Mouse (Mus musculus): ENCODE results near the gene Lax1. TPM values are rescaled to one million over a fixed set of nuclear protein-coding genes. Genes with fewer than 3 reads are reported as not detected.
"Not testable (repeated sequence)": the region's sequence is repeated elsewhere in the genome, so short reads cannot be mapped to it uniquely, and the experiment has no call there.

Lax1 gene
- total RNA-seq, 1 experiment = 1.4 TPM

- H3K9ac ChIP-seq (ENCODE audit: insufficient read depth, low read depth, low read length, poor library complexity, severe bottlenecking) = no peak overlapping the region
- TF ChIP-seq MAFK (IDR thresholded peaks at IDR 0.05; ENCODE audit: insufficient read depth, low read depth, low read length) (no peak), HCFC1 (IDR thresholded peaks at IDR 0.05; ENCODE audit: borderline replicate concordance, insufficient read depth, low read length) (no peak), ZC3H11A (IDR thresholded peaks at IDR 0.05; ENCODE audit: borderline replicate concordance, low read depth, low read length) (no peak), ZNF384 (IDR thresholded peaks at IDR 0.05; ENCODE audit: low read depth, low read length) (no peak), CHD2 (IDR thresholded peaks at IDR 0.05; ENCODE audit: low read depth, low read length) (no peak)
- no peaks in the 10 kb centered on the region; the same call in 1 of the 2 replicates for H3K36me3 ChIP-seq (ENCODE audit: control insufficient read depth, insufficient read depth, low read length, poor library complexity, severe bottlenecking)
- H3K9me3 ChIP-seq (ENCODE audit: control insufficient read depth, insufficient read depth, low read depth, low read length) = no peaks in the 10 kb centered on the region
- no peak overlapping the region for H3K4me3 ChIP-seq (ENCODE audit: insufficient read depth in 1 of 2, low read depth in 1 of 2, low read length in 2 of 2, poor library complexity in 1 of 2, severe bottlenecking in 1 of 2)
- no peak overlapping the region for H3K27ac ChIP-seq (ENCODE audit: insufficient read depth, low read depth, low read length, poor library complexity, severe bottlenecking)
- H3K4me1 ChIP-seq (ENCODE audit: control insufficient read depth in 2 of 2, insufficient read depth in 2 of 2, low read length in 2 of 2, poor library complexity in 1 of 2) = peaks cover 10 to 27% of the 10 kb centered on the region in 2 experiments
- in situ Hi-C loops (cut with MboI; ENCODE audit: low sequenced_read_pairs in 2 of 2, unreplicated experiment in 2 of 2) = no loop called here
- DNase-seq (ENCODE audit: low read depth, low spot score) = no peak
Observed at GRCm38 (mm10) chr1:133710895-133711294, 21.0 kb upstream of the Lax1 start.

GRCm38 (mm10) chr1:133709292-133709691 is 19.4 kb upstream of the Lax1 start:
- Histone ChIP-seq H3K36me3 (ENCODE audit: control insufficient read depth, insufficient read depth, low read length, poor library complexity, severe bottlenecking) (no peaks in the 10 kb centered on the region; the same call in 1 of the 2 replicates), H3K9me3 (ENCODE audit: control insufficient read depth, insufficient read depth, low read depth, low read length) (no peaks in the 10 kb centered on the region), H3K9ac (ENCODE audit: insufficient read depth, low read depth, low read length, poor library complexity, severe bottlenecking) (no peak overlapping the region), H3K27ac (ENCODE audit: insufficient read depth, low read depth, low read length, poor library complexity, severe bottlenecking) (no peak overlapping the region), H3K4me3 (ENCODE audit: insufficient read depth in 1 of 2, low read depth in 1 of 2, low read length in 2 of 2, poor library complexity in 1 of 2, severe bottlenecking in 1 of 2) (no peak overlapping the region; a peak in 1 of 4 replicates), H3K4me1 (ENCODE audit: control insufficient read depth in 2 of 2, insufficient read depth in 2 of 2, low read length in 2 of 2, poor library complexity in 1 of 2) (peaks cover 10 to 27% of the 10 kb centered on the region in 2 experiments)
- in situ Hi-C loops (cut with MboI; ENCODE audit: low sequenced_read_pairs in 2 of 2, unreplicated experiment in 2 of 2) = no loop called here
- DNase-seq (ENCODE audit: low read depth, low spot score) = no peak
- TF ChIP-seq ZNF384 (IDR thresholded peaks at IDR 0.05; ENCODE audit: low read depth, low read length) = no peak
- no peak for TF ChIP-seq MAFK (IDR thresholded peaks at IDR 0.05; ENCODE audit: insufficient read depth, low read depth, low read length)
- no peak for TF ChIP-seq CHD2 (IDR thresholded peaks at IDR 0.05; ENCODE audit: low read depth, low read length)
- no peak for TF ChIP-seq HCFC1 (IDR thresholded peaks at IDR 0.05; ENCODE audit: borderline replicate concordance, insufficient read depth, low read length)
- no peak for TF ChIP-seq ZC3H11A (IDR thresholded peaks at IDR 0.05; ENCODE audit: borderline replicate concordance, low read depth, low read length)

- H3K4me3 ChIP-seq (ENCODE audit: insufficient read depth in 1 of 2, low read depth in 1 of 2, low read length in 2 of 2, poor library complexity in 1 of 2, severe bottlenecking in 1 of 2); H3K9ac ChIP-seq (ENCODE audit: insufficient read depth, low read depth, low read length, poor library complexity, severe bottlenecking); H3K27ac ChIP-seq (ENCODE audit: insufficient read depth, low read depth, low read length, poor library complexity, severe bottlenecking); H3K9me3 ChIP-seq (ENCODE audit: control insufficient read depth, insufficient read depth, low read depth, low read length); DNase-seq (ENCODE audit: low read depth, low spot score); H3K36me3 ChIP-seq (ENCODE audit: control insufficient read depth, insufficient read depth, low read length, poor library complexity, severe bottlenecking); in situ Hi-C loops (cut with MboI; ENCODE audit: low sequenced_read_pairs in 2 of 2, unreplicated experiment in 2 of 2); H3K4me1 ChIP-seq (ENCODE audit: control insufficient read depth in 2 of 2, insufficient read depth in 2 of 2, low read length in 2 of 2, poor library complexity in 1 of 2): not testable (repeated sequence)
Observed at GRCm38 (mm10) chr1:133701824-133702223, 11.9 kb upstream of the Lax1 start.

- no peak for DNase-seq (ENCODE audit: low read depth, low spot score)
Observed at GRCm38 (mm10) chr1:133697935-133698620, 8.2 kb upstream of the Lax1 start.

GRCm38 (mm10) chr1:133695901-133696300 is 6.0 kb upstream of the Lax1 start:
- Histone ChIP-seq H3K9ac (ENCODE audit: insufficient read depth, low read depth, low read length, poor library complexity, severe bottlenecking) (no peak overlapping the region), H3K27ac (ENCODE audit: insufficient read depth, low read depth, low read length, poor library complexity, severe bottlenecking) (peak overlapping the region; percentile 95; the same call in 1 of the 2 replicates), H3K36me3 (ENCODE audit: control insufficient read depth, insufficient read depth, low read length, poor library complexity, severe bottlenecking) (no peaks in the 10 kb centered on the region), H3K4me1 (ENCODE audit: control insufficient read depth in 2 of 2, insufficient read depth in 2 of 2, low read length in 2 of 2, poor library complexity in 1 of 2) (peaks cover 16 to 21% of the 10 kb centered on the region in 2 experiments), H3K4me3 (ENCODE audit: insufficient read depth in 1 of 2, low read depth in 1 of 2, low read length in 2 of 2, poor library complexity in 1 of 2, severe bottlenecking in 1 of 2) (no peak overlapping the region), H3K9me3 (ENCODE audit: control insufficient read depth, insufficient read depth, low read depth, low read length) (no peaks in the 10 kb centered on the region)
- no peak for DNase-seq (ENCODE audit: low read depth, low spot score)
- in situ Hi-C loops (cut with MboI; ENCODE audit: low sequenced_read_pairs in 2 of 2, unreplicated experiment in 2 of 2) = no loop called here
- TF ChIP-seq CHD2 (IDR thresholded peaks at IDR 0.05; ENCODE audit: low read depth, low read length) (no peak), ZC3H11A (IDR thresholded peaks at IDR 0.05; ENCODE audit: borderline replicate concordance, low read depth, low read length) (no peak), HCFC1 (IDR thresholded peaks at IDR 0.05; ENCODE audit: borderline replicate concordance, insufficient read depth, low read length) (no peak), MAFK (IDR thresholded peaks at IDR 0.05; ENCODE audit: insufficient read depth, low read depth, low read length) (no peak)

More at GRCm38 (mm10) chr1:133697935-133698620, 8.2 kb upstream of the Lax1 start:
- in situ Hi-C loops (cut with MboI; ENCODE audit: low sequenced_read_pairs in 2 of 2, unreplicated experiment in 2 of 2) = no loop called here
- no peak overlapping the region for H3K4me3 ChIP-seq (ENCODE audit: insufficient read depth in 1 of 2, low read depth in 1 of 2, low read length in 2 of 2, poor library complexity in 1 of 2, severe bottlenecking in 1 of 2)
- no peaks in the 10 kb centered on the region for H3K9me3 ChIP-seq (ENCODE audit: control insufficient read depth, insufficient read depth, low read depth, low read length)
- H3K9ac ChIP-seq (ENCODE audit: insufficient read depth, low read depth, low read length, poor library complexity, severe bottlenecking) = no peak overlapping the region
- TF ChIP-seq HCFC1 (IDR thresholded peaks at IDR 0.05; ENCODE audit: borderline replicate concordance, insufficient read depth, low read length) = no peak
- TF ChIP-seq ZC3H11A (IDR thresholded peaks at IDR 0.05; ENCODE audit: borderline replicate concordance, low read depth, low read length) = no peak
- TF ChIP-seq ZNF384 (IDR thresholded peaks at IDR 0.05; ENCODE audit: low read depth, low read length) = no peak
- TF ChIP-seq MAFK (IDR thresholded peaks at IDR 0.05; ENCODE audit: insufficient read depth, low read depth, low read length) = no peak
- TF ChIP-seq CHD2 (IDR thresholded peaks at IDR 0.05; ENCODE audit: low read depth, low read length) = no peak
- H3K27ac ChIP-seq (ENCODE audit: insufficient read depth, low read depth, low read length, poor library complexity, severe bottlenecking) = no peak overlapping the region
- H3K4me1 ChIP-seq (ENCODE audit: control insufficient read depth in 2 of 2, insufficient read depth in 2 of 2, low read length in 2 of 2, poor library complexity in 1 of 2) = peaks cover 16 to 18% of the 10 kb centered on the region in 2 experiments
- no peaks in the 10 kb centered on the region for H3K36me3 ChIP-seq (ENCODE audit: control insufficient read depth, insufficient read depth, low read length, poor library complexity, severe bottlenecking)

Data from ES-E14 (cell line).